Mouse (Mus musculus) midbrain, embryonic 14.5 days (tissue): ENCODE results near the gene Fam89b. TPM values are rescaled to one million over a fixed set of nuclear protein-coding genes. Genes with fewer than 3 reads are reported as not detected.

Experiments
- ATAC-seq: fragments of 200-750 bp; cut with Nextera tagmentation; 2 replicates; pipeline ENCODE4 v1.8.0; 2017; ENCODE audit warnings: moderate number of reproducible peaks, moderate library complexity; ENCODE audit not compliant: low FRiP score, low TSS enrichment
- DNase-seq: peaks from one replicate; pipeline ENCODE4 v3.0.0-alpha.2; 2015
- H3K27ac ChIP-seq: fragments of 300-500 bp; sonication (generic); replicated peaks from 2 replicates; pipeline ENCODE4 v1.5.1; 2014; ENCODE audit warnings: mild to moderate bottlenecking, low read depth, low read length, moderate library complexity
- H3K27me3 ChIP-seq: fragments of 300-500 bp; sonication (generic); 2 replicates; pipeline ENCODE4 v1.6.1; 2014; ENCODE audit warnings: low read length, control low read depth, mixed read lengths; ENCODE audit not compliant: control insufficient read depth, insufficient read depth
- H3K36me3 ChIP-seq: fragments of 300-500 bp; sonication (generic); 2 replicates; pipeline ENCODE4 v1.6.1; 2014; ENCODE audit warnings: low read length, control low read depth; ENCODE audit not compliant: control insufficient read depth, insufficient read depth
- H3K4me1 ChIP-seq: fragments of 300-500 bp; sonication (generic); 2 replicates; pipeline ENCODE4 v1.6.1; 2014; ENCODE audit warnings: mild to moderate bottlenecking, antibody characterized with exemption, low read length, control low read depth; ENCODE audit not compliant: control insufficient read depth, insufficient read depth
- H3K4me2 ChIP-seq: fragments of 300-500 bp; sonication (generic); 2 replicates; pipeline ENCODE4 v1.6.1; 2014; ENCODE audit warnings: mild to moderate bottlenecking, low read length, moderate library complexity
- H3K4me3 ChIP-seq: fragments of 300-500 bp; sonication (generic); replicated peaks from 2 replicates; pipeline ENCODE4 v1.5.1; 2014; ENCODE audit warnings: low read depth, low read length
- H3K9ac ChIP-seq: fragments of 300-500 bp; sonication (generic); replicated peaks from 2 replicates; pipeline ENCODE4 v1.6.1; 2014; ENCODE audit warnings: mild to moderate bottlenecking, low read length, moderate library complexity
- H3K9me3 ChIP-seq: fragments of 300-500 bp; sonication (generic); 2 replicates; pipeline ENCODE4 v1.6.1; 2016; ENCODE audit warnings: low read length, control low read depth, mixed read lengths; ENCODE audit not compliant: control insufficient read depth
- WGBS: fragments of 180-500 bp; shearing (Covaris S2); extraction: QIAGEN DNeasy Blood & Tissue Kit; methylation state at CpG from one replicate; pipeline ENCODE4 v1.1.7; 2014; 5-methylcytosine and 5-hydroxymethylcytosine counted together
- polyA plus RNA-seq: library from polyadenylated mRNA; unstranded; fragments of >200 nt; fragmentation: Nextera tagmentation; extraction: Ambion mirVana; gene quantifications from 2 replicates; pipeline ENCODE4 v1.2.1, GENCODE M21; 2014

Gene Fam89b
- polyA plus RNA-seq, 1 experiment from 2014 or later, result 169 TPM

DNA sequence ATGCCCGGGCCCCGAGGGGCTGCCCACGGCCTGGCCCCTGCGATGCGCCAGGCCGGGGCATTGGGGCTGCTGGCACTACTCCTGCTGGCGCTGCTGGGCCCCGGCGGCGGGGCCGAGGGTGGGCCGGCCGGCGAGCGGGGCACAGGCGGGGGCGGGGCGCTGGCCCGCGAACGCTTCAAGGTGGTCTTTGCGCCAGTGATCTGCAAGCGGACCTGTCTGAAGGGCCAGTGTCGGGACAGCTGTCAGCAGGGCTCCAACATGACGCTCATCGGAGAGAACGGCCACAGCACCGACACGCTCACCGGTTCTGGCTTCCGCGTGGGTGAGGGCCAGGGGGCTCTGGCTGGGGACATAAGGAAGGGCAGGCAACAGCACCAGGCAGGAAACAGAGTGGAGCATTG, 12.8 kb upstream of the Fam89b start:
- DNase-seq, result peak; percentile 52
- WGBS, result 2% methylated on average over 32 of the region's 32 CpGs

DNA sequence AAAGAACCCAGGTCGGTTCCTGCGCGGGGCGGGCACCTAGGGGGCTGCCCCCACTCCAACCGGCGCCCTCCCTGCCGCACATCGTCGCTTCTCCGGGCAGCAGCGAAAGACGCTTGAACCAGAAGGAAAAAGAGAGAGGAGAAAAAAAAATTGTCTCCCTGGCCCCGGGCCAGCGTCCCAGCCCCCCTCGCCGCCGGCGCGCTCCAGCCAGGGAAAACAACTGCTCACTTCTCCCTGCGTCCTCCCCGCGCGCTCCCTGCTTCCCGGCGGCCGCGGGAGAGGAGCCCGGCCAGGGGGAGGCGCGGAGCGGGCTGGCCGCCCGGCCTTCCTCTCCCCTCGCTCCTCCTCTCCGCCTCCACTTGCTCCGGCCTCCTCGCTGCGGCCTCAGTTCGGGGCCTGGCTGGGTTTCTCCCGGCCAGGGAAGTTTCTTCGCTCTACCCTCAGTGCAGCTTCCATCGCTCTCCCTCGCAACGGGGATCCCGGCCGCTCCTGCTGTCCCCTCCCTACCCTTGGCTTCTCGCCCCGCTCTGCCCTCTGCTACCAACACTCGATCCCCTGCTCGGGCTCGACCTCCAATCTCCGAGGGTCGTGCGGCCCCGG, 12.3 kb upstream of the Fam89b start:
- DNase-seq (peak; percentile 82), ATAC-seq (peak; percentile 72)
- Histone ChIP-seq H3K4me3 (peak overlapping the region; percentile 51), H3K9ac (peak overlapping the region; percentile 75), H3K36me3 (no peaks in the 10 kb centered on the region), H3K27ac (peak overlapping the region; percentile 68), H3K4me2 (peak overlapping the region; percentile 94), H3K9me3 (no peaks in the 10 kb centered on the region), H3K27me3 (peaks cover 25% of the 10 kb centered on the region; the same call in 1 of the 2 replicates), H3K4me1 (peaks cover 36% of the 10 kb centered on the region)
- 2% methylated on average over 53 of the region's 55 CpGs for WGBS

More for the DNA sequence above, 12.8 kb upstream of the Fam89b start:
- peaks cover 25% of the 10 kb centered on the region; the same call in 1 of the 2 replicates for H3K27me3 ChIP-seq
- peaks cover 36% of the 10 kb centered on the region for H3K4me1 ChIP-seq
- ATAC-seq, result peak; percentile 51; the same call in 1 of the 2 replicates
- H3K4me3 ChIP-seq, result peak overlapping the region; percentile 51
- H3K9me3 ChIP-seq, result no peaks in the 10 kb centered on the region
- H3K27ac ChIP-seq, result peak overlapping the region; percentile 68
- H3K36me3 ChIP-seq, result no peaks in the 10 kb centered on the region
- H3K4me2 ChIP-seq, result peak overlapping the region; percentile 94
- peak overlapping the region; percentile 75 for H3K9ac ChIP-seq

DNA sequence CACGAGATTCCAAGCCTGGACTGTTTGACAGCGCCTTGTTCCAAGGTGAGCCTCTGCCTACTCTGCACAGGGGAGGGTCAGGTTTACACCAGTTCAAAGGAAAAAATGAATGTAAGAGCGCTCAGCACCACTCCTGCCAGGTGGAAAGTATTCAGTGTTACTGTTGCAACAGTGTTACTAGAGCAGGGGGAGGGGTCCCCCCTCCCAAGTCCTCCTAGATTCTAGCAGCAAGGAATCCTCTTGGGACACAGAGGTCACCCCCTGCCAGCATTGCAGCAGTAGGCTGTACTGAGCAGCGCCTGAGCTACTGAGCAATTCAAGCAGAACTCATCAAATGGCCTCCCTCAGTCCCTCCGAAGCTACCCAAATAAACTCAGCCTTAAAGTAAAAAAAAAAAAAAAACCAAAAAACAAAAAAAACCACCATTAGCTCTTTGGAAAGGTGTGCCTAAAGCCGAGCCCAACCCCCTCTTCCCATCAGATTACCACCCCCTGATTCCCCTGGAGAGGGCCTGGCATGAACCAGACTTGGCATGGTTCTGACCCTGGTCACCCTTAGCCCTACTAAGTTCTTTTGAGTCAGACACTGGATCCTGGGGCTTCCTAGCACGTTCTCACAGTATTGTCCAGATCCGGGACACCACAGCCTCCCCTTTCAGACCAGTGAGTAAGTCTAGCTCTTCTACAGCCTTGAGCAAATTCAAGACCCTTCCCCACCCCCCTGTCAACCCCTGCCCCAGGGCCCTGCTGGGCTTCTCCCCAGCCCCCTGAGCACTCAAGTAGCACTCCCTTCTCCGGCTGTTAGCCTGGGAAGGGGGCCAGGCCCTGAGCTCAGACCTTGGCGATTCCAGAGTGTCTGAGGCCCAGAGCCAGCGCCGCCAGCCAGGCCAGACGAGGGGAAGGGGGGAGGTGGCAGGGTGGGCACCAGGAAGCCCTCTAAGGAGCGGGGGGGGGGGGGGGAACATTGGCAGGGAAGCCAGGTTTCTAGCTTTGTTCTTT, 11.2 kb upstream of the Fam89b start, which contains the start of gene Ltbp3:
Gene Ltbp3, plus strand, starts transcription at position 585 of the 998 bp plus-strand sequence.
- Histone ChIP-seq H3K9me3 (no peaks in the 10 kb centered on the region), H3K4me3 (peak within 1 kb of the TSS; percentile 51), H3K9ac (peak within 1 kb of the TSS; percentile 75), H3K4me2 (peak within 1 kb of the TSS; percentile 94), H3K27ac (peak within 1 kb of the TSS; percentile 68), H3K36me3 (no peaks in the 10 kb centered on the region), H3K27me3 (peaks cover 22% of the 10 kb centered on the region; the same call in 1 of the 2 replicates), H3K4me1 (peaks cover 25% of the 10 kb centered on the region)
- peak; percentile 60 for ATAC-seq
- 17% methylated on average over 13 of the region's 14 CpGs for WGBS
- DNase-seq, result peak; percentile 68

DNA sequence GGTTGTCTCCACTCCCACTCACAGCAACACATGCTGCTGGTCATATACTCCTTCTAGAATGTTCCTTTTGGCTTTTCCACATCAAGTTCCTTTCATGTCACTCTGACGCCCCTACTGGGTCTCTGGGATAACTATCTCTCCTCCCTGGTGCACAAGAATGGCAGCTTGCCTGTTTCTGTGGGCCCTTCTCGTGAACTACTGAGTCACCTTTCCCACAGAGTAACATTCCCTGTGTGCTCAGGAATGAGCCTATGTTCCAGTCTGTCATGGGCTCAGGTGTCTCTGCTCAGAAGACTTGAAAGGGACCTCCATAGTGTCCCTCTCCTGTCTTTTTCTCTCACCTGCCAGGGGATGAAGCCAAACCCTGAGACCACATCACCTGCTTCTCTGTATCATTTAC, 10.0 kb upstream of the Fam89b start:
- 53% methylated on average over 2 of the region's 2 CpGs for WGBS
- H3K27me3 ChIP-seq, result peaks cover 10% of the 10 kb centered on the region; the same call in 1 of the 2 replicates

DNA sequence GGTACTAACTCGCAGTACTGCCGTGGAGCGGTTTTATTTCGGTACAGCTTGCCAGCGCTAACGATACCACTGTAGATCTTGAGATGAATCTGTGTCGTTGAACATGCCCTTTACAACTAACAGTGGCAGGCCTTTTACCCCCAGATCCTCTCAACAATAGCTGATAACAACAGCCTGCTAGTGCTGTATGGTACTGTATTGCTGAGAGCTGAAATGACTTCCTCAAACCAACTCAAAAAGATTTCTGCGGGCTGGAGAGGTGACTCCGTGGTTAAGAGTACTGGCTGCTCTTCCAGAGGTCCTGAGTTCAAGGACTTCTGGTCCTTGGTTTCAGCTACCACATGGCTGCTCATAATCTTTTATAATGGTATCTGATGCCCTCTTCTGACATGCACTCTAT, 4.9 kb upstream of the Fam89b start:
- DNase-seq (no peak), ATAC-seq (no peak)
- WGBS, result 81% methylated on average over 9 of the region's 9 CpGs
- no peak overlapping the region for H3K4me2 ChIP-seq
- H3K27ac ChIP-seq, result no peak overlapping the region
- H3K4me3 ChIP-seq, result no peak overlapping the region
- H3K9me3 ChIP-seq, result no peaks in the 10 kb centered on the region
- H3K9ac ChIP-seq, result no peak overlapping the region
- no peaks in the 10 kb centered on the region for H3K27me3 ChIP-seq
- H3K36me3 ChIP-seq, result no peaks in the 10 kb centered on the region
- peaks cover 17% of the 10 kb centered on the region for H3K4me1 ChIP-seq

More for the DNA sequence above, 10.0 kb upstream of the Fam89b start:
- DNase-seq, result no peak
- H3K9ac ChIP-seq, result no peak overlapping the region
- no peak for ATAC-seq
- H3K4me3 ChIP-seq, result no peak overlapping the region
- H3K4me2 ChIP-seq, result no peak overlapping the region
- no peaks in the 10 kb centered on the region for H3K9me3 ChIP-seq
- H3K27ac ChIP-seq, result no peak overlapping the region
- H3K36me3 ChIP-seq, result no peaks in the 10 kb centered on the region
- peaks cover 21% of the 10 kb centered on the region for H3K4me1 ChIP-seq

DNA sequence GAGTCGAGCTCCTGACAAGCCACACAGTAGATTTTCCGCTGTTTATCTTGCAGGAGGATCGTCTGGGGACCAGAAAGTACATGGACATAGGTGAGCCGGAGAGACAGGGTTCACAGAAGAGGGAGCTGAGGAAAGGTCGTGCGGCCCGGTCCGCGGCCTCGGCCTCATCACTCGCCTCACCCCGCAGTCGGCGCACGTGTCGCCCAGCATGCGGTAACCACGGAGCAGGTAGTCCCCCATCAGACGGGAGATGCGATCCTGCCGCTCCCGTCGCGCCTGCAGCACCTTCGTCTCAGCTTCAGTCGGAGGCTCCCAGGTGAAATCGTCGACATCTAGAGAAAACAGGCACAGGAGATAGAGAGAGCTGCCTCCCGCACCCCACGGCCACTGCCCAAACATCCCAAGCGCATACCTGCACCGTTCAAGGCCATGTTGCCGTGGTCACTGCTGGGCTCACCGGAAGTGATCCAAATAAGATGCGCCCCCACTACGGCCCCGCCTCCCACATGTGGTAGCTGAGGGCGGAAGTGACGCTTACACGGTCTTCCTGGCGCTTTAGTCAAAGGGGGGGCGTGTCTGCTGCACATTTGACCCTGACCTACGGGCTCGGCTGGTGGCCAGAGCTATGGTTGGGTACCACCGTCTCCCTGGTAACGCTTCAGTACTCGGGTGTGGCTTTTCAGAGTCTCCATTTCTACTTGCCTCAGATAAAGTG, 2.0 kb upstream of the Fam89b start:
- Histone ChIP-seq H3K4me2 (peak overlapping the region; percentile 99), H3K36me3 (peaks cover 5% of the 10 kb centered on the region), H3K9ac (peak overlapping the region; percentile 72), H3K4me3 (peak overlapping the region; percentile 99), H3K27ac (peak overlapping the region; percentile 63), H3K9me3 (no peaks in the 10 kb centered on the region), H3K4me1 (peaks cover 37% of the 10 kb centered on the region), H3K27me3 (no peaks in the 10 kb centered on the region)
- ATAC-seq, result peak; percentile 85
- under 1% methylated on average over 47 of the region's 47 CpGs for WGBS
- DNase-seq, result peak; percentile 98

DNA sequence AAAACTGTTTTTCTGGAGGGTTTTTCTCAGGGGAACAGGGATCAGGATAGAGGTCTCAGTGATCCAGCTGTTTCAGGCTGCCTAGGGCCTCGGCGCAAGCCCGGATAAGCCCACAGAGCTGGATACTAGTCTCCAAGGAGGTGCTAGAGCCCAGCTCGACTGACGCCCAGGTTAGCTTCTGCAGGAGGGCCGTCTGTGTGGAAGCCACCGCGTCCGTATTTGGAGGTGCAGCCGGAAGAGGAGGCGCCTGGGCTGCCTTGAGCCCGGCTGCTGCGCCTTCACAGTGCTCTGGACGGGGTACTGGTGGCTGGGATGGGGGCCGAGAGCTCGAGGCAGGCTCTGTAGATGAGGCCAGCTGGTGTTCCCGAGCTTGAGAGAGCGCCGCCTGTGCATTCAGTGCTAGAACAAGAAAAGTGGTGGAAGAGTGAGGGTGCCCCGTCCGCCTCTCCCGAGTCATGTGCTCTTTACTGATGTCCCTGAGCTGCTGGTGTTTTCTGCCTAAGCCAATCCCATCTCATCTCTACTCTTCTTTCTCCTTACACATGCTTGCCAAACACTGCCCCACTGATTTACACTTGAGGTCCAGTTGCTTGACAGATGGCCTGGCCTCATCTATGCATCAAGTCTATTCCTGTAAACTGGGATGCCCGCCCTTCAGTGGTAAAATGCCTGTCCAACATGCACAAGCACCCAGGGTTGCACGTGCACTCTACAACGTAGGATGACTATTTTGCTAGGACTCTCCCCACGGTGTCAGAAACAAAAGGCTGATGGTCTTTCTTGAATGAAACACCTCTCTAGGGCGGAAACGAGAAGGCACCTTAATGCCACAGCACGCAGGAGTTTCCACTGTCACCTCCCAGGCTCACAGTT, 1.1 kb upstream of the Fam89b start:
- no peak for ATAC-seq
- Histone ChIP-seq H3K9ac (peak overlapping the region; percentile 72), H3K36me3 (peaks cover 8% of the 10 kb centered on the region), H3K4me1 (peaks cover 46% of the 10 kb centered on the region), H3K9me3 (no peaks in the 10 kb centered on the region), H3K4me3 (peak overlapping the region; percentile 99), H3K27ac (no peak overlapping the region), H3K27me3 (no peaks in the 10 kb centered on the region), H3K4me2 (peak overlapping the region; percentile 100)
- no peak for DNase-seq
- WGBS, result 76% methylated on average over 29 of the region's 29 CpGs
